Mouse (Mus musculus) testis, postnatal 14 days (tissue): Measurements from ENCODE around the gene Hist1h2ba.

Experiments used
- DNase-seq: peaks from one replicate; pipeline ENCODE4 v3.0.0; 2021; ENCODE audit warnings: low spot score

The Hist1h2ba gene

GRCm38 (mm10) chr13:23898242-23898641 lies 35.7 kb downstream of the Hist1h2ba start:
- no peak for DNase-seq

- DNase-seq: no peak
Measured at GRCm38 (mm10) chr13:23893269-23893593, 40.7 kb downstream of the Hist1h2ba start.

- no peak for DNase-seq
Measured at GRCm38 (mm10) chr13:23892592-23893268, 41.2 kb downstream of the Hist1h2ba start.

- DNase-seq: no peak
Measured at GRCm38 (mm10) chr13:23889011-23889605, 44.8 kb downstream of the Hist1h2ba start.

GRCm38 (mm10) chr13:23887026-23887725 lies 46.8 kb downstream of the Hist1h2ba start:
- DNase-seq: no peak

- DNase-seq: no peak
Measured at GRCm38 (mm10) chr13:23885540-23885939, 48.4 kb downstream of the Hist1h2ba start.
